Mouse (Mus musculus) frontal cortex, postnatal 36 days (tissue): ENCODE results near the gene Kif3a.
"Not testable (repeated sequence)": the region's sequence is repeated elsewhere in the genome, so short reads cannot be mapped to it uniquely, and the experiment has no call there.

Experiments used
- DNase-seq, 2 experiments: peaks; one replicate each; pipeline ENCODE4 v3.0.0; 2022; ENCODE audit warnings: low spot score in 2 of 2

Kif3a gene

DNA sequence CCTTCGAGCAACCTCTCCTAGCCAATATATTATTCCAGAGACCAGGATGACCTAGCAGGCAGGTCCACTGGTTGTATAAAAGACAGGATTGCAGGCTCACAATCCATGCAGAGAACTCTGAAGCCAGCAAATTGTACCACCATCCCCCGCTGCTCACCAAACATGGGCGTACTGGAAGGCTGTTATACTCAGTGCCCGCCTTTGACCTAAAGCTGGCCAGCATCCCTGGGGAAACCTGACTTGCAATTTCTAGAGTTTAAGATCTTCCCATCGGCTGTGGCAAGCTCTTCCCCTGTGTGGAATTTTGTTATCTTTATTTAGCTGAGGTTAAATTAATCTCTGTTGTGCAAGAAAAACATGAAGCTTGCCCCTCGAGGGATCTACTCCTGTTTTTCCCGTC lies 24.2 kb upstream of the Kif3a start:
- no peak for DNase-seq

DNA sequence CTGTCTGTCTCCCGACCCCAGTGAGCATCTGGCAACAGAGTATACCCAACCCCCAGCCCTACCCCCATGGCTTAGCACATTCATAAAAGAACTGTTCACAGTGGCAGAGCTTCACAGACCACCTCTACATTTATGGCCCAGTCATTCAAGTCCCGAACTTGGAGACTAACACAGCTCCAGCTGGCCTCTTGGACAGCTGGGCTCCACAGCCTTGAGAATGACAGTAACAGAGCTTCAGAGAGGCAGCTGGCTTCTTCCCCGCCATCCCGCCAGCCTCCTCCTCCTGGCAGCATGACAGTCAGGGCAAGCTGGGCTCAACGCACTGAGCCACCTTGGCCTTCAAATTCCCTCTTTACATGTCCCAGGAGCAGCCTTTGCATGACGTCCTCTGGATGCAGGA lies 20.9 kb upstream of the Kif3a start:
- DNase-seq = no peak

- no peak for DNase-seq
Observed at GRCm38 (mm10) chr11:53547566-53547965, 19.6 kb upstream of the Kif3a start.

DNA sequence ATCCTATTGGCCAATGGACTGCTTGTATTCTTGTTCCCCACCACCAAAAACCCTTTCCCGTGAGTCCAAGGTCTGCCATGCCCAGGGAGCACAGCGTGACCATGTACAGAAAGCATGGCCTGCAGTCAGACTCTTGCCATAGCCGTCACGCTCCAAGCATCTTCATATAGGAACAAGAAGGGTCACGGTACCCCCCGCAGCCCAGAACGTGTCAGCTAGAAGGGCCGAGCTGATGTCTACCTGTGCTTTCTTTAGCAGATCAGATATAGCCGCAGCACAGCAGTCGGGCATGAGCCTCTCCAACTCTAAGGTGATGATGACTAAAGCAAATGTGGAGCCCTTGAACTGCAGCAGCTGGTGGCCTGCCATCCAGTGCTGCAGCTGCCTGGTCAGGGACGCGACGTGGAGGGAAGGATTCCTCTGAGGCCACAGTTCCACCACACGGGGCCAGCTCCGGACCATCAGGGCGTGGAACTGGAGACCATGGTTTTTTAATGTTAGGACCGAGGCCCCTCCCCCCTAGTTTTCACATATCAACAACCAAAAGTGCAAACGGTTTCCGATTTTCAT lies 19.1 kb upstream of the Kif3a start:
- no peak for DNase-seq

GRCm38 (mm10) chr11:53550714-53551113 lies 16.5 kb upstream of the Kif3a start:
- DNase-seq = no peak

DNA sequence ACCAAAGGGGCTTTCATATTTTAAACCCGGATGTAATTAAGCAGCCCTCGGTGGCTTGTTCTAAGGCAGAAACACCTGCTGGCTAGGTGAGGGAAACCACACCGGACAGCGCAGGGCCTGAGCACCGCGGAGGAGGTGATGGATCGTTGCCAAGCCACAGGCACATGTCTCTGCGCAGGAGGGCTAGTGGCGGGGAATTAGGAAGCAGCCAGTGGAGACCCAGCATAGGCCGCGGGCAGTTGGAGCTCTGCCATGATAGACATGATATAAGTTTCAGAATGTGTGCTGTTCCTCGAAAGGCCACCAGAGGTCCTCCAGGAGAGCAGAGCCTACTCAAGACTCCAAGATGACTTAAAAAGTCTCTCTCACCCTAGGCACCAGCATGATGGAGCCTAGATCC lies 15.4 kb upstream of the Kif3a start:
- peak in 1 of 2 experiments; percentile 38 for DNase-seq

DNA sequence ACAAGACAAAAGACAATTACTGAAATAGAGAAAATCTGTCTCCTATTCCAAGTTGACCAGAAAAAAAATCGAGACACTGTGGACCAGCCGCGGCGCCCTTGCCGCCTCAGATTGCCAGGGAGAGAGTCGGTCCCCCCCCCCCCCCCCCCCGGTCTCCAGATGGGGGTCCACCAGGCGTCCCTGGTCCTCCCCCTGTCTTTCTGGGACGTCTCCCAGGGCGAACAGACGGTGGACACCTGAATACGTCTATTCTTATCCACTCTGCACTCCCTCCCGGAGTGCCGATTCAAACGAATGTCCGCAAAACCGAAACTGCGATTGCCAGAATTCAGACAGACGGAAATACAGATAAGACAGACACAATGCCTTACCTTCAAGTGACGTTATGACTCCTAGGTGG lies 10.7 kb upstream of the Kif3a start:
- DNase-seq = not testable (repeated sequence)

GRCm38 (mm10) chr11:53557992-53558391 lies 9.2 kb upstream of the Kif3a start:
- DNase-seq = not testable (repeated sequence)

DNA sequence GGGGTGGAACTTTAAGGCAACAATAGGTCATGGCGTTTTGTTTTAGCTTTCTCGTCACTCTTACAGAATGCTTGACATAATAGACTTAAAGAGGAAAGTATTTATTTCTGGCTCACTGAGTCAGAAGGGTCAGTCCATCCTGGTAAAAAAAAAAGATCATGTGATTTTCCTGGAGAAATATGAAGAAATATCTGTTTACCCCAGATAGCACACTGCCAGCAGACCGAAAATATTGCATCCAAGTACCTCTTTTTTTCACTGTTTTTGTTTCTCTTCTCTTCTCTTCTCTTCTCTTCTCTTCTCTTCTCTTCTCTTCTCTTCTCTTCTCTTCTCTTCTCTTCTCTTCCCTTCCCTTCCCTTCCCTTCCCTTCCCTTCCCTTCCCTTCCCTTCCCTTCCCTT lies 7.2 kb upstream of the Kif3a start:
- not testable (repeated sequence) for DNase-seq

DNA sequence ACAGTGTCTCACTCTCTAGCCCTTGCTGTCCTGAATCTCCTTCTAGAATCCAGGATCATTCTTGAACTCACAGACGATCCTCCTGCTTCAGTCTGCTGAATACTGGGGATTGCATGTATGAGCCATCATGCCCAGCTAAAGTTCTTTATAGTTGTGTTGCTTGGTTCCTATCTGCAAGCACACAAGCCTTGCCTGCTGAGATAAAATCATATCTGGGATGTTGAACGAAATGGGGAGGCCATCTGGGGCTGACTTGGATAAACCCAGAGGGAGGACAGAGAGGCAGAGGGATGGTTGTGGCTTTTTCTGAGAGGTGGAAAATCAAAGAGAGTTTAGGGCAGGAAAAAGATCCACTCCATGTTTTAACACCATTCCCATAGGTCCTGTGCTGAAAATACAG lies 5.2 kb upstream of the Kif3a start:
- DNase-seq = no peak

- no peak for DNase-seq
Observed at GRCm38 (mm10) chr11:53566646-53567045, 533 bp upstream of the Kif3a start.

DNA sequence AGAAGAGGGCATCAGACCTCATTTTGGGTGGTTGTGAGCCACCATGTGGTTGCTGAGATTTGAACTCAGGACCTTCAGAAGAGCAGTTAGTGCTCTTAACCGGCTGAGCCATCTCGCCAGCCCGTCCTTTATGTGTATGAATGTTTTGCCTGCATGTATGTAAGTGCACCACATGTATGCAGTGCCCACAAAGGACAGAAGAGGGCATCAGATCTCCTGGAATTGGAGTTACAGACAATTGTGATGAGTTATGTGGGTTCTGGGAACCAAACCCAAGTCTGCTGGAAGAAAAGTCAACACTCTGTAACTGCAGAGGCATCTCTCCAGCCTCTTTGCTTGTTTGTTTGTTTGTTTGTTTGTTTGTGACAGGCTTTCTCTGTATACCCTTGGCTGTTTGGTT lies 13.4 kb downstream of the Kif3a start:
- DNase-seq = no peak

GRCm38 (mm10) chr11:53583151-53583550 lies 16.0 kb downstream of the Kif3a start:
- no peak for DNase-seq

DNA sequence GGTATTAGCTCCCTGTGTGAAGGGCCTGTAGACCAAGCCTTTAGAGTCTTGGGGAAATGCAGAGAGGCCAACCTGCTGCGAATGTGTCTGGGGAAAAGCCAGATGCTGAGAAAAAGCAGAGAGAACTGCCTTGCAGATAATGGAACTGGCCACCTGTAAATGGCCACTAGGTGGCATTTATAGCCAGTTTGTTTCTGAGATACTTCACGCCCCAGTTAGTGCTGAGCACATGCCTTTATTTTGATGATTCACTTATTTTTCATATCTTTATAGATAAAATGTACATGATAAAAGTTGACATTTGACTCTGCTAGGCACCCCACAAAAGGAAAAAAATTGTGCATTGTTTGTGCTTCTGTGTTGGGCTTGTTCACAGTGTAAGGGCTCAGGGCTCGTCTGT lies 17.7 kb downstream of the Kif3a start:
- DNase-seq = no peak

GRCm38 (mm10) chr11:53585510-53585909 lies 18.3 kb downstream of the Kif3a start:
- no peak for DNase-seq

DNA sequence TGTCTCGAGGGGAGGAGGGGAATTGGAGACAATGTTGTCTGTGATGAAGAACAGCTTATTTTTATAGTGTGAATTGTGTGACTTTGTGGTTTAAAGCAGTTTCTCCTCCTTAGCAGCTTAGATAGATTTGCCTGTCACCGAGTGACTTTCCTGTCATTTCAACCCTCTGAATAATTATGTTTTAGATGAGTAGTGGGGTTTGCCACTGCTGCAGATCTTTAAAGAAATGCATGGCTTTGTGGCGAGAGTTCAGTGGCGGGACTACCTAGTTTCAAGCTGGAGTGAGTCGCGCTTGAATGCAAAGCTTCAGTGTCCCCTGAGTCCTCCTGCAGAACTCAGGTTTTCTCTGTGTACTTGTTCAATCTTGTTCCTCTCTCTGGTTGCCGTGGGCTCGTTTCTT lies 21.1 kb downstream of the Kif3a start:
- DNase-seq = no peak

DNA sequence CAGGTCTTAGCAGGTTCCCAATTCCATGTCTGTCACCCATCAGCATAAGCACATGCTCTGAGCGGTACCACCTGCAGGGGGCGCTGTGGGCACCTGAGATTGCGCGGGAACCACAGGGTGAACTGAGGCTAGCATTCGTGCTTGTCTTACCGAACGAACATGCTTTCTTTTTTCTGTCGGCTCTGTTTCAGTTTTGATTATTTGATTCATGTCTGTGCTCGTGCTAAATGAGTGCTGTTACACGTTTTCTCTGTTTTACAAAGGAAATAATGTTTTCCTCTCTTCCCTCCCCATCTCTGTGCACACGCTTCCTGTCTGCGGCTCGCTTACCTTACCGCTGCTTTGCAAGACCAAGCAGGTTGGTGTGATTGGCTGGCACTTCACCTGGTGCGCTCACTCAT lies 23.2 kb downstream of the Kif3a start:
- DNase-seq = peak; percentile 21 to 42

DNA sequence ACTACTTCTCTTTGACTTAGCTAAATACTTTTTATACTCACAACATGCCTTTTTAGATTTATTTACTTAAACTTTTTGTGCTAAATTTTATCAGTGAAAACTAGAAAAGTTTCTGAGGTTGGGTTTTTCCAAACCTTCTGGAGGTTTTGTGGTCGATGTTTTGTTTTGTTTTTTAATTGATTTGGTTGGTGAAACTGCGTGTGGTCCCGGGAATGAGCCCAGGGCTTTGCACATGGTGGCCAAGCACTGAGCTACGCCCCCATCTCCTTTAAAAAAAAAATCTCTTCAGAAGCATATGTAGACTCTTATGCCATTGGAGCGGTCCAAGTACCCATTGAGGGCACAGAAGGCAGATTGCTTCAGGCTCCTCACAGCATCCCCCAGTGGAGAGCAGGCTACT lies 23.9 kb downstream of the Kif3a start:
- no peak for DNase-seq

GRCm38 (mm10) chr11:53604983-53605382 lies 37.8 kb downstream of the Kif3a start:
- no peak for DNase-seq

- no peak for DNase-seq
Observed at GRCm38 (mm10) chr11:53605609-53606008, 38.4 kb downstream of the Kif3a start.

DNA sequence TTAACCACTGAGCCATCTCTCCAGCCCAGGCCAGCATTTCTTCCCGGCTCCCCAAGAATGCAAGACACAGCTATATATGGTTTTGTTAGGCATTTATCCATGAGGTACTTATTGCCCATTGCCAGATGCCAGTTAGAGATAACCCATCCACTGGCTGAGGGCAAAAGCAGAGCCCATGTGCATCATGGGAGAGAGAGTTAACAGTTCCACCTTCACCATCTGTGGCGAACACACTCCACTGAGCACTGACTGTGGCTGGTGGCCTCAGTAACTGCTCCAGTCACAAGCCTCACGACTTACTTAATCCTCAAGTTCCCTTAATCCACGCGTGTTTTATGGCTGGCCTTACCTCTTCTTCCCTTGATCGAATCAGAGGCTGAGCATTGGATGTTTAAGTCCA lies 42.1 kb downstream of the Kif3a start:
- DNase-seq = no peak

GRCm38 (mm10) chr11:53609672-53610071 lies 42.5 kb downstream of the Kif3a start:
- DNase-seq = no peak

DNA sequence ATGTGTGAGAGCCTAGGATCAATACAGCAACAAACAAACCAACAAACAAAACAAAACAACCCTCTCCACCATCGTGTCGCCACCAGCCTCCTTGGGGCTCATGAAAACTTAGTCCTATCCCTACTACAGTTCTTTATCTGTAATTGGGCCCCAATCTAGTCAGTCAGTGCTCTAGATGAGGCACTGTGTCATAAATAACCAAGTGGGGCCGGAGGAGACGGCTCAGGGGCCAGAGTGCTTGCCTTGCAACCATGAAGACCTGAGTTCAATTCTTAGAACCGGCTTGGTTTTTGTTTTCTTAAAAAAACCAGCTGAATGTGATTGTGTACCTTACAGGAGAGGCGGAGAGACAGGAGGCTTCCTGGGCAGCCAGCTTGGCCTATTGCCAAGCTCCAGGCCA lies 48.0 kb downstream of the Kif3a start:
- DNase-seq = no peak

DNA sequence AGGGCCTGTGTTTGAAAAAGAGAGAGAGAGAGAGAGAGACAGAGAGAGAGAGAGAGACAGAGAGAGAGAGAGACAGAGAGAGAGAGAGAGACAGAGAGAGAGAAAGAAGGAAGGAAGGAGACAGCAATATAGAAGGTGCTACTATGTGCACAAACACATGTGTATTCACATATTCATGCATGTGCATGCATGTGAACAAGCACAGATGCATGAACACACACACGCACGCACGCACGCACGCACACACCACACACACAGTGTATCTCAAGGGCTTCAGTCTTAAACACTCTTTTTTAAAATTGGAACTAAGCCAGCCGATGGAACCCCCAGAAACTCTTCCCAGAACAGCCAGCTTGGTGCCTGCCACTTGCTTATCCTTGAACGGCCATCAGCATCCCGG lies 48.4 kb downstream of the Kif3a start:
- DNase-seq = no peak
